Mouse (Mus musculus) kidney, embryonic 14.5 days (tissue): ENCODE measurements at regions not wholly inside any gene's neighbourhood (a gene's known extent, or its start where the extent isn't known, plus 50 kb on each side); places are given as distances from the start of the nearest gene placed in this dataset.

Experiments used
- ATAC-seq: fragments of 200-750 bp; cut with Nextera tagmentation; 2 replicates; pipeline ENCODE4 v1.8.0; 2017; ENCODE audit warnings: moderate number of reproducible peaks, mild to moderate bottlenecking, moderate TSS enrichment, moderate library complexity; ENCODE audit not compliant: low FRiP score, low TSS enrichment
- H3K27ac ChIP-seq: fragments of 300-500 bp; sonication (generic); 2 replicates; pipeline ENCODE4 v1.5.1; 2014; ENCODE audit warnings: low read depth, mild to moderate bottlenecking, low read length, moderate library complexity, mixed read lengths
- H3K27me3 ChIP-seq: fragments of 300-500 bp; sonication (generic); 2 replicates; pipeline ENCODE4 v1.6.1; 2014; ENCODE audit warnings: mild to moderate bottlenecking, low read length; ENCODE audit not compliant: control insufficient read depth, insufficient read depth
- H3K36me3 ChIP-seq: fragments of 300-500 bp; sonication (generic); 2 replicates; pipeline ENCODE4 v1.6.1; 2014; ENCODE audit warnings: low read length, mixed read lengths; ENCODE audit not compliant: control insufficient read depth, insufficient read depth
- H3K4me1 ChIP-seq: fragments of 300-500 bp; sonication (generic); 2 replicates; pipeline ENCODE4 v1.6.1; 2014; ENCODE audit warnings: low read length, mixed read lengths; ENCODE audit not compliant: control insufficient read depth, insufficient read depth
- H3K4me2 ChIP-seq: fragments of 300-500 bp; sonication (generic); replicated peaks from 2 replicates; pipeline ENCODE4 v1.6.1; 2014; ENCODE audit warnings: low read depth, mild to moderate bottlenecking, low read length
- H3K4me3 ChIP-seq: fragments of 300-500 bp; sonication (generic); 2 replicates; pipeline ENCODE4 v1.5.1; 2014; ENCODE audit warnings: mild to moderate bottlenecking, low read length
- H3K9ac ChIP-seq: fragments of 300-500 bp; sonication (generic); 2 replicates; pipeline ENCODE4 v1.6.1; 2014; ENCODE audit warnings: low read depth, mild to moderate bottlenecking, low read length, moderate library complexity
- H3K9me3 ChIP-seq: fragments of 300-500 bp; sonication (generic); 2 replicates; pipeline ENCODE4 v1.6.1; 2016; ENCODE audit warnings: low read length; ENCODE audit not compliant: control insufficient read depth
- WGBS: fragments of 180-500 bp; shearing (Covaris S2); extraction: QIAGEN DNeasy Blood & Tissue Kit; methylation state at CpG from one replicate; pipeline ENCODE4 v1.1.7; 2014; 5-methylcytosine and 5-hydroxymethylcytosine counted together

DNA sequence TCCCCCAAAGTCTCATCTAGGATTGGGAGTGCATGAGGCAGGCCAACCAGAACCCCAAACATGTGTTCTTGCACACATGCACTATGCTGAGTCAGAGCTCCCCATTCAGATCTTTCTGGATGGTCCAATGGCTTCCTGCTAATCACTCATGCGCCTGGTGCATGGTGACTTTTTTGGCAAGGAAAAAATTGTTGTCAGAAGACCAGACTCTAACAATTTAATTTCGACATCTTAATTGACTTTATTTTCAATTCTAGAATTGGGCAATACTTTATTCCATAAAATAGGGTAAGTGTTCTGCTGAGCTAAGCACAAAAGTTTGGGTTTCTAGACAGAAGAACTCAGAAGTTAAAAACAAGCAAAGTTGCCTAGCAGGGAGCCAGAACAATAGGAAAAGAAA is 165.7 kb downstream of the Snx19 start:
- Histone ChIP-seq H3K36me3 (no peaks in the 10 kb centered on the region), H3K27ac (no peak overlapping the region), H3K4me2 (no peak overlapping the region), H3K4me3 (no peak overlapping the region), H3K27me3 (no peaks in the 10 kb centered on the region), H3K4me1 (no peaks in the 10 kb centered on the region), H3K9ac (no peak overlapping the region), H3K9me3 (no peaks in the 10 kb centered on the region)
- ATAC-seq = no peak
- WGBS = 93% methylated on average over 2 of the region's 2 CpGs

DNA sequence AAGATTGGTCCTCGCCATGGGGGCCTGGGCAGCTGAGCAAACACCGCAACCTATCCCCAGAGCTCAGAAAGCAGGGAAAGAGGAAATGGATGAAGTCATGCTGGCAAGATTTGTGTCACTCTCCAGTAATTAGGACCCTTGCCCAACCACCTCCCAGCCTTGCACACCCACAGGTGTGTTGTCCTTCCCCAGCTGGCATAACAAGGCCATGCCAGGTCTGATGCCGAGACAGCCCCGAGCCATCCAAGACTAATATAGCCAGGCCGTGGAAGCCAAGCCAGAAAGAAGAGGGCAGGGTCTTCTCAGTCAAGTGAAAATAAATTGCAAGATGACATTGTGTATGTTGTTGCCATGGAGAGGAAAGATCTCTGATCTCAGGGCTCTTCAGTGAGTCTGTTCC is 164.3 kb downstream of the Snx19 start:
- H3K4me3 ChIP-seq = no peak overlapping the region
- no peaks in the 10 kb centered on the region for H3K27me3 ChIP-seq
- no peak overlapping the region for H3K4me2 ChIP-seq
- no peaks in the 10 kb centered on the region for H3K4me1 ChIP-seq
- no peak overlapping the region for H3K27ac ChIP-seq
- no peaks in the 10 kb centered on the region for H3K36me3 ChIP-seq
- WGBS = 83% methylated on average over 5 of the region's 5 CpGs
- ATAC-seq = no peak
- H3K9me3 ChIP-seq = no peaks in the 10 kb centered on the region
- H3K9ac ChIP-seq = no peak overlapping the region

DNA sequence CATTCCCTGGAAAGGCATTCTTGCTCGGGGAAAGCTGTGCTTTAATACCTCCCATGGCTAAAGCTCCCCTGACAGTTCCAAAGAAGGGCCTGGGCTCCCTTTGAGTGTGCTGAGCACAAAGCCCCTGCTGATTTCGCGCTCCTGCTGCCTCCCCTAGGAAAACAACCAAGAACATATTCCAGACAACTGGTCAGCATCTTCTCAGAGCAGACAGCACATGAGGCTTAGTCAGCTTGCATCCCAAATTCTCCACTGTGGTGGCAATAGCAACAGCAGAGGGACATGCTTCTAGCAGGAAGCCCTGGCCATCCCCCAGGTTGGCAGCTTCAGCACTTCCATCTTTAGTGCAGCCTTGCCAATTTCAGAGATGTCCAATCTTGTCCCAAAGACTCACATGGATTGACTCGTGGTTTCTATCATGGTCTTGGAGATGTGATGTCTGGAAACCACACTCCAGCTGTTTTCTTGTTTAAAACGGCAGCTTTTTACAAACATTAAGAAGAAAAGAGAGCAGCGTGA is 163.8 kb downstream of the Snx19 start:
- Histone ChIP-seq H3K36me3 (no peaks in the 10 kb centered on the region), H3K27ac (no peak overlapping the region), H3K4me3 (no peak overlapping the region), H3K4me1 (no peaks in the 10 kb centered on the region), H3K9me3 (no peaks in the 10 kb centered on the region), H3K27me3 (no peaks in the 10 kb centered on the region), H3K4me2 (no peak overlapping the region), H3K9ac (no peak overlapping the region)
- no peak for ATAC-seq
- WGBS = 76% methylated on average over 6 of the region's 6 CpGs

DNA sequence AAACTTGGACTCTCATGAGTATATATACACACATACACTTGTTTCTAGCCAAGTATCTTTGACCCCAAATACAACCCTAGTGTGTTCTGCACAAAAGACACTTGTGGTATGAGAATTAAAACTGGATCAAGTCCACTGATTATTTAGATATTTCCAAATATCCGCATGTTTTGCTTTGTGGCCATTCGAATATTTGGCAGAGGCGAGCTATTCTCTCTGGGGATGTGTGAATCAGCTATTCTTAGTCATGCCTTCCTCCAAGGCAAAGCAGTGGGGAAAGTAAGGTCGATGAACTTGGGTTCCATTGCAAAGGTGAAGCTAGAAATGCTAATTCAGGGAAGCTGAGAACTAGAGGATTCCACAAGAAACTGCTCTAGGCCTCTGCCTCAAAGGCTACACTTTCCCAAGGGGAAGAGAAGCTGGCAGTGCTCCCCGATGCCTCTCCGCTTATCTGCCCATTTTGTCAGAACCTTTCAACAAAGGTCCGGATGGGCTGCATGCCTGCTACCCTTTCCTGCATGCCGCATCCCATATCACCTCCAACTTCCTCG is 154.4 kb downstream of the Snx19 start:
- H3K4me3 ChIP-seq = no peak overlapping the region
- no peaks in the 10 kb centered on the region for H3K9me3 ChIP-seq
- H3K4me2 ChIP-seq = no peak overlapping the region
- H3K4me1 ChIP-seq = no peaks in the 10 kb centered on the region
- WGBS = 88% methylated on average over 9 of the region's 9 CpGs
- no peaks in the 10 kb centered on the region for H3K36me3 ChIP-seq
- H3K27me3 ChIP-seq = no peaks in the 10 kb centered on the region
- no peak overlapping the region for H3K27ac ChIP-seq
- H3K9ac ChIP-seq = no peak overlapping the region
- ATAC-seq = no peak

DNA sequence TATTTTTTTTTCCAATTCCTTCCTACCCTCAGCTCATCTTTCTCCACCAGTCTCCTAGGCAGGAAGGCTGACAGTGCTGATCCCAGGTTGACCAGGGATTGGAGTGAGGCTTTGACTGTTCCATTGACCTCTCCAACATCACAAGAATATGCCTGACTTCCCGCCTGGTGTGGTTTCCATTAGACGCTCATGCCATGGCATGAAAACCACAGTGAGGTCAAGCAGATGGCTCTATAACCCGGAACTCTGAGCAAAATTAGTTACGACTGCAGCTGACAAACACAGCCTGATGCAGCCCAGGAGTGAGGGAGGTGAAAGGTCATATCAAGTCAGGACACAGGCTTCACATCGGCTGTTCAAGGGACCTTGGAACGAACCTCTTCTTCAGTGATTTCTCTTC is 153.6 kb downstream of the Snx19 start:
- no peak for ATAC-seq
- H3K4me3 ChIP-seq = no peak overlapping the region
- 47% methylated on average over 6 of the region's 6 CpGs for WGBS
- no peak overlapping the region for H3K27ac ChIP-seq
- H3K4me2 ChIP-seq = no peak overlapping the region
- no peaks in the 10 kb centered on the region for H3K36me3 ChIP-seq
- H3K9me3 ChIP-seq = no peaks in the 10 kb centered on the region
- no peaks in the 10 kb centered on the region for H3K4me1 ChIP-seq
- H3K27me3 ChIP-seq = no peaks in the 10 kb centered on the region
- H3K9ac ChIP-seq = no peak overlapping the region

DNA sequence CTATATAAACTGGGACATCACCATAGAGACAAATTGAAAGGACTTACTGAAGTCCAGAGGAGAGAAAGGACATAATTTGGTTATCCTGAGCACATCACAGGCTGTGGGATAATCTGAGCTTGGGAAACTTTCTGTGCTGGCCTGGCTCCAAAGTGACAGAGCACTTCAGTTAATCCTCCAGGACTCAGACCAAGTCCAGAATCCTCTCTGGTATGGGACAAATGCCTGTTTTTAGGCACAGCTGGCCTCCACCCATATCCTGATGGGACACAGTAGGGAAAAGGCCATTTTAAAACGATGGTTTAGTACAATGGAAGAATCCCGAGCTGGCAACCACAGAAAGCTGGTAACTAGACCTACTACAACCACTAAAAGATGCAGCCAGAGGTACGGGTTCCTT is 151.3 kb downstream of the Snx19 start:
- H3K27me3 ChIP-seq = no peaks in the 10 kb centered on the region
- no peaks in the 10 kb centered on the region for H3K36me3 ChIP-seq
- no peak for ATAC-seq
- H3K4me1 ChIP-seq = no peaks in the 10 kb centered on the region
- no peak overlapping the region for H3K27ac ChIP-seq
- WGBS = 87% methylated on average over 3 of the region's 3 CpGs
- H3K4me2 ChIP-seq = no peak overlapping the region
- H3K9ac ChIP-seq = no peak overlapping the region
- no peaks in the 10 kb centered on the region for H3K9me3 ChIP-seq
- H3K4me3 ChIP-seq = no peak overlapping the region

DNA sequence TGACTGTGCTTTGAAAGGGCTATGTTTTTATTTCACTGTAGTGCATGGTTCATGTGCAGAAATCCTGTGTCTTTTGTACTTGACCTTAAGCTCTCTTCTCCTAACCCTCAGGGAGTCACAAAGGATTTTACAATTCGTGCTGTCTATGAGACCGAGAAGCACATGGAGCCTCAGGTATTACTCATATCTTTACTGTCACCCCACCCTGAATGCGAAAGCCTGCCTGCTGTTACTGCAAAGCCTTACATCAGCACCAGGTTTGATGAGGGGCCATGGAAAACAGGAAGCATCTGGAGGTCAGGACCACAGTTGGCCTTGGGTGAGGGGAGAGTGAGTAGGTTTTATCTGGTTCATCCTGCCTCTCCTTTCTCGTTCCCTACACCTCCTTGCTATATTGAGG is 150.3 kb downstream of the Snx19 start:
- H3K4me3 ChIP-seq = no peak overlapping the region
- H3K27ac ChIP-seq = no peak overlapping the region
- no peaks in the 10 kb centered on the region for H3K27me3 ChIP-seq
- H3K4me2 ChIP-seq = no peak overlapping the region
- no peak overlapping the region for H3K9ac ChIP-seq
- WGBS = 78% methylated on average over 4 of the region's 4 CpGs
- no peaks in the 10 kb centered on the region for H3K4me1 ChIP-seq
- no peak for ATAC-seq
- H3K9me3 ChIP-seq = no peaks in the 10 kb centered on the region
- H3K36me3 ChIP-seq = no peaks in the 10 kb centered on the region

GRCm38 (mm10) chr9:30575531-30575930 is 148.6 kb downstream of the Snx19 start:
- no peaks in the 10 kb centered on the region for H3K27me3 ChIP-seq
- no peak overlapping the region for H3K9ac ChIP-seq
- H3K4me2 ChIP-seq = no peak overlapping the region
- no peak overlapping the region for H3K4me3 ChIP-seq
- 73% methylated on average over 3 of the region's 3 CpGs for WGBS
- no peaks in the 10 kb centered on the region for H3K36me3 ChIP-seq
- H3K9me3 ChIP-seq = no peaks in the 10 kb centered on the region
- H3K4me1 ChIP-seq = no peaks in the 10 kb centered on the region
- H3K27ac ChIP-seq = no peak overlapping the region
- no peak for ATAC-seq

- H3K27me3 ChIP-seq = no peaks in the 10 kb centered on the region
- H3K4me3 ChIP-seq = no peak overlapping the region
- no peak overlapping the region for H3K9ac ChIP-seq
- H3K4me1 ChIP-seq = no peaks in the 10 kb centered on the region
- 45% methylated on average over 1 of the region's 1 CpGs for WGBS
- no peak for ATAC-seq
- no peak overlapping the region for H3K27ac ChIP-seq
- no peaks in the 10 kb centered on the region for H3K36me3 ChIP-seq
- H3K9me3 ChIP-seq = no peaks in the 10 kb centered on the region
- no peak overlapping the region for H3K4me2 ChIP-seq
Observed at GRCm38 (mm10) chr9:30573294-30573693, 146.4 kb downstream of the Snx19 start.
